Mouse (Mus musculus) retina, adult 2 months (tissue): ENCODE measurements around the gene Nek10.
"Not testable (repeated sequence)": the region's sequence is repeated elsewhere in the genome, so short reads cannot be mapped to it uniquely, and the experiment has no call there.

Experiments used
- DNase-seq: peaks from one replicate; pipeline ENCODE4 v3.0.0-alpha.2; 2012; ENCODE audit warnings: low read depth, low spot score

Nek10 gene

GRCm38 (mm10) chr14:14803115-14803514 lies at the start of gene Nek10:
Gene Nek10 (plus strand): TSS chr14:14803415.
- not testable (repeated sequence) for DNase-seq

- DNase-seq: no peak
Measured at GRCm38 (mm10) chr14:14781169-14781568, 22.0 kb upstream of the Nek10 start.

- no peak for DNase-seq
Measured at GRCm38 (mm10) chr14:14784223-14784622, 19.0 kb upstream of the Nek10 start.

- DNase-seq: no peak
Measured at GRCm38 (mm10) chr14:14786979-14787378, 16.2 kb upstream of the Nek10 start.

GRCm38 (mm10) chr14:14789840-14790470 lies 13.3 kb upstream of the Nek10 start:
- DNase-seq: no peak

DNA sequence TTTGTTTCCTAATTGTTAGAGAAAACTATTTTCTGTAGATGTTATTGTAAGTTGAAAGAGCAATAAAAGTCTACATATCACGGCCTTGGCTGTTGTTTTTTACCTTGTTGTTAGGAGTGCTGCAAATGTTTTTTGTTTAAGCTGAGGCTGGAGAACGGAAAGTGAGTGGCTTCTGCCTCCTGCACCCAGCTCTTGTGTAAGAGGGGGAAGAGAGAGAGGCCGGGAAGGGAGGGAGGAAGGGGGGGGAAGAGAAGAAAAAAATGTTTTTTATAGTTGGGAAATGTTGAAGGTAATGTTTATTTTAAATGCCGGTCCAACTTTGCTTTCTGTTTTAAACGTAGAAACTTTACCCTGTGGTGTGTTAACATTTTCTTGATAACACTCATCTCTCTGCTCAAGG lies 3.4 kb upstream of the Nek10 start:
- no peak for DNase-seq

DNA sequence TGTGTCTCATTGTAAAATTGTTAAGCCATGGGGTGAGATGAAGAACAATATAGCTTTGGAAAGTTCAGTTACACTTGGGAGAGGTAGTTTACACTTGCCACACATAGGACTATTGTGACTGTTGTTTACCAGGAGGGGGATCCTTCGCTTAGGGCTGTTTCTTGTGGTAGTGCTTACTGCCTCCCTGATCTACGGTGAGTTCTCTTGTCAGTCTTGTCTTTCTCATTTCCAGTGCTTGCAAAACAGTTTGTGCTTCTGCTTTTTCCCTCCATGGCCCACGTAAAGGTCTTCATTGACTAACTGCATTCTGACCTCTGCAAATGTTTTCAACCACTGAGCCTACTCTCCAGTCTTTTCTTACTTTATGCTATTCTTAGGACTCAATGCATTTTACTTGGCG lies 2.9 kb upstream of the Nek10 start:
- no peak for DNase-seq

DNA sequence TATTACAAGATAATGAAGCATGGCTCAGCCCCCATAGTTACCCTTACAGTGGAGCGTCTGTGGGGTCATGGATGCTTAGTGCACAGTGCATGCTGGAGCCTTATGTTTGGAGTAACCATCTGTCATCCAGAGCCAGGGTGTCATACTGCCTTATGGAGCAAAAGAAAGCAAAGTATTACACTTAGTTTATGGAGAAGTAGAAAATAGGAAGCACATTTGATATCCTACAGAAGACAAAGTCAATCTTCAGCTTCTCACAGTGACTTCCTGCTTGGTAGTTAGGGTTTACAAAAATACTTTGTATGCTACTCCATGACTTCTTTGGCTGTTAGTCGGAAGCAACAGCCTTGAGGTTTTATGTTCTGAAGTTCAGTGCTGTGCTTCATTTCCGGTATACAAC lies 2.4 kb upstream of the Nek10 start:
- no peak for DNase-seq

GRCm38 (mm10) chr14:14803921-14804517 lies 804 bp downstream of the Nek10 start:
- no peak for DNase-seq

- DNase-seq: no peak
Measured at GRCm38 (mm10) chr14:14804518-14805212, 1.4 kb downstream of the Nek10 start.

DNA sequence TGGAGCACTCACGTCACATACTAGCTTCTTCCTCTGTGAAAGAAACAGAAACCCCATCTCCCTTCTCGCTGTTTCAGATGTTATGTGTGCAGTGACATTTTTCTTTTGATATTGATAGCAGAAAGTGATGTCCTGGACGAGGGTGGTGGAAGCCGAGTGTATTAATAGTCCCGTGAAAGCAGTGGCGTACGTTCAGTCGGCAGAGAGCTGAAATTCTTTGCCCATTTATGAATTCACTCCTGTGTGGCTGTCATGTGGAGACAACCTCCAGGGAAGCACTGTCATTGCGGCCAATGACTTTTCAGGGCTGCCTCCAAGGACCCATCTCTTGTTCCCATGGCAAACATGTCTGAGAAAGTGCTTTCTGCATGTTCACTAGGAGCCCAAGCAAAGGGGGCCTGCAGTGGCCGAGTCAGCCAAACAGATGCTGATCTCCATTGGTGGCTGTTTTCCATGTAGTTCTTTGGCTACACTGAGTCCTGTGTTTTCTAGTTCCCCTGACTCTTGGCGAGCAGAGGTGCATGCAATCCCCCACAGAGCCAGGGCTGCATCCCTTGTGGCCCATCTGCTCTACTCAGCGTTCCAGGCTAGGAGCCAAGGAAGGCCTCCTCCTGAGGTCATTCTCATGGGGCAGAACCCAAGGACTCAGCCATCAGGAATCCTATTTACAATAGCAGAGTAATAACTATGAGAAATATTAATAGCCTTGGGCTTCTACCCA lies 29.5 kb downstream of the Nek10 start:
- no peak for DNase-seq

DNA sequence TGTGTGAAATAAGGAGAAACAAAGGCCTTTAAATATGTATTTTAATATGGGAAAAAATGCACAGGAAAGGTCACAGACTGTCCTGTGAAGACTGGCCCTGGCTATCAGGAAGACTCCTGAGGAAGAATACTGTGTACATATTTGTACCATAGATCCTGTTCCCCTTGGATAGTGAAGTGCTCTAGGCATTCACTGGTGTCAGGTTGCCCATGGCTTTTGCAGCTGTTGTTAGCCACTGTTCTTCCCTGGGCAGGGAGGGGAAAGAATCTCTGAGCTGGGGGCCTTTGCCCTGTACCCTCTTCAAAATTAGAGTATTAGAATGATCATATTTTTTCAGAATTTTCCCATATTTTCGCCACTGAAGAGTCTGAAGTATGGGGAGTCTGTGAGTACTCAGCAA lies 30.3 kb downstream of the Nek10 start:
- DNase-seq: no peak

DNA sequence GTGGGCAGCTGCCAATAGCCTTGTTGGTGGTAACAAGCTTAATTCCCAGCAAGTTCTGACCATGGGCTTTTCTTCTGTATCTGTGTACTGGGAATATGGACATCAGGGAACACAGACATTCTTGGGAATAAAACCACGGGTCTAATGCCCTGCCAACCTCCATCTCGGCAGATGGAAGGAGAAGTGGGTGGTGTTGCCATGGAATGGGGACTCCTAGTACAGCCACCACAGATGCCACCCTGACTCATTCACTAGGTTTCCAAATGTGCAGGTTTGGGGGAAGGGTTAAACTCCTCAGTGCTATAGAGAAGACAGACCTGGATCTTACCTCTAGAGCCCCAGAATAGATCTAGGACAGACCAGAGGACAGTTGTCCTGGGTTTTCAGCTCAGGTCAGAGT lies 31.1 kb downstream of the Nek10 start:
- DNase-seq: no peak

GRCm38 (mm10) chr14:14837627-14838026 lies 34.4 kb downstream of the Nek10 start:
- no peak for DNase-seq

DNA sequence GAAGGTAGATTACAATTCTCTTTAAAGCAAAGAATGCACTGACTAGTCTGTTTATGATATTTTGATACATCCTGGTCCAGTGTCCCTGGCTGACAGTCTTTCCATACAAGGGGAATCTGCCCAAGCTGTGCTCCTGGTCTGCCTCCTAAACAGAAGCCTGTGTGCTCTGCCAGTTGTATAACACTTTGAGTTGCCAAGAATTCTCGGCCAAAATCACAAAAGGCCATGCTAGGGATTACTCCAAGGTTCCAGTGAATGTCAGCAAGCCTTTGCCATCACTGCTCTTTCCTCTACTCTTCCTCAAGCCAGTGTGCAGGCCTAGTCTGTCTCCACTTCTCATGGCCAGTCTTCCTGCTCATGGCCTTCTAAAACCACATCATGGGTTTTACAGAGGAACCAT lies 34.9 kb downstream of the Nek10 start:
- no peak for DNase-seq

GRCm38 (mm10) chr14:14842734-14843530 lies 39.7 kb downstream of the Nek10 start:
- DNase-seq: no peak

- DNase-seq: no peak
Measured at GRCm38 (mm10) chr14:14852838-14853237, 49.6 kb downstream of the Nek10 start.

- DNase-seq: no peak
Measured at GRCm38 (mm10) chr14:14860331-14860730, 57.1 kb downstream of the Nek10 start.

GRCm38 (mm10) chr14:14863690-14864356 lies 60.6 kb downstream of the Nek10 start:
- peak; percentile 48 for DNase-seq

DNA sequence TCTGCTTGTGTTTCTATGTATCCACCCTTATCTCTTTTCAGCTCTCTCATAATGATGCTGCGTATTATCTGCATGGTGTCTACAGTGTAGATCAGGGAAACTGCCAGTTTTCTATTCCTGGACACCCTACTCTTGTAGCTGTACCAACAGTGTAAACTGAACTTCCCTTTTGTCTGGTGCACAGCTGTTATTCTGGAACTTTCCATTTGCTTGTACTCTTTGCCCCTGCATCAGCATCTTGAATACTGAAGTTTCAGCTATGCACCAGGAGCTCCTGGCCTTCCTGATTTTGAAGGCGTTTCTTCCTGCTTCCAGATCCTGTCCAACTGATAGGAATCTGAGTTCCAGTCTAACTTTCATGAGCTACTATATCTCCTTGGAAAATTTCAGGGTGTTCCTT lies 66.0 kb downstream of the Nek10 start:
- no peak for DNase-seq

DNA sequence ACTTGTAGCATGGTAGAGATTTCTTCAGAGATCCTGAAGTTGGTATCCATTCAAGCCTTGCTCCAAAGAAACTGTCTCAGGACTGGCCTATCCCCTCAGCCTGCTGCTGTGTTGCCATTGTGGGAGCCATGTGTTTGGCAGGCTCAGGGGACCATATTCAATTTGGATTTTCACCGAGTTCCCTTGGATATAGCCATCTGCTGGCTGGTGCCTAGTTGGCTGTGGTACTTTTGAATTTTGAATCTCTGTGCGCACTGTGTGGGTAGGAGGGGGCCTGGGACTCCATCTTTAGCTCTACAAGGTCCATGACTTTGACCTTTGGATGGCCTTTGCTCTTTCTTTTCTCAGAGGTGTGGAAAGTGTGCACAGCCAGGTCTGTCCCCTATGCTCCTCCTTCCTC lies 66.8 kb downstream of the Nek10 start:
- DNase-seq: no peak
